Mouse (Mus musculus): Measurements from ENCODE around the gene Ppp2ca. TPM values are rescaled to one million over a fixed set of nuclear protein-coding genes. Genes with fewer than 3 reads are reported as not detected.

Gene Ppp2ca
- polyA plus RNA-seq, 1 experiment from 2014 or later: 77.1 TPM

- H3K4me3 ChIP-seq (ENCODE audit: low read depth, low read length): no peak overlapping the region
- H3K4me1 ChIP-seq (ENCODE audit: control insufficient read depth, insufficient read depth, low read length): peaks cover 14% of the 10 kb centered on the region
- H3K9me3 ChIP-seq (replicated peaks; ENCODE audit: control insufficient read depth, low read length): no peaks in the 10 kb centered on the region
- no peak overlapping the region; the same call in 1 of the 2 replicates for H3K4me2 ChIP-seq
- H3K36me3 ChIP-seq (ENCODE audit: control insufficient read depth, insufficient read depth, low read length): no peaks in the 10 kb centered on the region
- H3K9ac ChIP-seq (ENCODE audit: low read depth, low read length): no peak overlapping the region
- WGBS (ENCODE audit: insufficient replicate concordance): 67% methylated on average over 4 of the region's 4 CpGs
- no peak for ATAC-seq (replicated peaks; ENCODE audit: insufficient number of reproducible peaks, low FRiP score, low TSS enrichment)
- H3K27me3 ChIP-seq (ENCODE audit: control insufficient read depth, insufficient read depth, low read length): no peaks in the 10 kb centered on the region
- H3K27ac ChIP-seq (ENCODE audit: low read depth, low read length): peak overlapping the region; percentile 25; the same call in 1 of the 2 replicates
Observed at GRCm38 (mm10) chr11:52085857-52086203, 12.7 kb upstream of the Ppp2ca start.

- peak overlapping the region; percentile 73 for H3K27ac ChIP-seq (ENCODE audit: low read depth, low read length)
- H3K9ac ChIP-seq (ENCODE audit: low read depth, low read length): peak overlapping the region; percentile 50; the same call in 1 of the 2 replicates
Observed at GRCm38 (mm10) chr11:52086204-52086864, 12.1 kb upstream of the Ppp2ca start.

GRCm38 (mm10) chr11:52089291-52089690 lies 9.2 kb upstream of the Ppp2ca start:
- ATAC-seq (replicated peaks; ENCODE audit: insufficient number of reproducible peaks, low FRiP score, low TSS enrichment): no peak
- Histone ChIP-seq H3K27ac (ENCODE audit: low read depth, low read length) (no peak overlapping the region), H3K27me3 (ENCODE audit: control insufficient read depth, insufficient read depth, low read length) (no peaks in the 10 kb centered on the region)

More at GRCm38 (mm10) chr11:52086204-52086864, 12.1 kb upstream of the Ppp2ca start:
- H3K4me1 ChIP-seq (ENCODE audit: control insufficient read depth, insufficient read depth, low read length): peaks cover 14% of the 10 kb centered on the region
- H3K27me3 ChIP-seq (ENCODE audit: control insufficient read depth, insufficient read depth, low read length): no peaks in the 10 kb centered on the region
- H3K36me3 ChIP-seq (ENCODE audit: control insufficient read depth, insufficient read depth, low read length): no peaks in the 10 kb centered on the region
- 44% methylated on average over 9 of the region's 9 CpGs for WGBS (ENCODE audit: insufficient replicate concordance)
- H3K4me3 ChIP-seq (ENCODE audit: low read depth, low read length): no peak overlapping the region
- H3K9me3 ChIP-seq (replicated peaks; ENCODE audit: control insufficient read depth, low read length): no peaks in the 10 kb centered on the region
- ATAC-seq (replicated peaks; ENCODE audit: insufficient number of reproducible peaks, low FRiP score, low TSS enrichment): no peak
- H3K4me2 ChIP-seq: no peak overlapping the region; the same call in 1 of the 2 replicates

GRCm38 (mm10) chr11:52091261-52091660 lies 7.2 kb upstream of the Ppp2ca start:
- Histone ChIP-seq H3K27ac (ENCODE audit: low read depth, low read length) (no peak overlapping the region), H3K9ac (ENCODE audit: low read depth, low read length) (no peak overlapping the region), H3K9me3 (replicated peaks; ENCODE audit: control insufficient read depth, low read length) (no peaks in the 10 kb centered on the region), H3K4me2 (no peak overlapping the region), H3K4me1 (ENCODE audit: control insufficient read depth, insufficient read depth, low read length) (peaks cover 9% of the 10 kb centered on the region), H3K4me3 (ENCODE audit: low read depth, low read length) (no peak overlapping the region), H3K36me3 (ENCODE audit: control insufficient read depth, insufficient read depth, low read length) (no peaks in the 10 kb centered on the region), H3K27me3 (ENCODE audit: control insufficient read depth, insufficient read depth, low read length) (no peaks in the 10 kb centered on the region)
- WGBS (ENCODE audit: insufficient replicate concordance): 85% methylated on average over 9 of the region's 9 CpGs
- ATAC-seq (replicated peaks; ENCODE audit: insufficient number of reproducible peaks, low FRiP score, low TSS enrichment): no peak

More at GRCm38 (mm10) chr11:52089291-52089690, 9.2 kb upstream of the Ppp2ca start:
- Histone ChIP-seq H3K4me3 (ENCODE audit: low read depth, low read length) (no peak overlapping the region), H3K4me2 (no peak overlapping the region), H3K9ac (ENCODE audit: low read depth, low read length) (no peak overlapping the region), H3K4me1 (ENCODE audit: control insufficient read depth, insufficient read depth, low read length) (peaks cover 14% of the 10 kb centered on the region), H3K9me3 (replicated peaks; ENCODE audit: control insufficient read depth, low read length) (no peaks in the 10 kb centered on the region), H3K36me3 (ENCODE audit: control insufficient read depth, insufficient read depth, low read length) (no peaks in the 10 kb centered on the region)
- 55% methylated on average over 8 of the region's 8 CpGs for WGBS (ENCODE audit: insufficient replicate concordance)

GRCm38 (mm10) chr11:52094568-52094967 lies 3.9 kb upstream of the Ppp2ca start:
- Histone ChIP-seq H3K36me3 (ENCODE audit: control insufficient read depth, insufficient read depth, low read length) (no peaks in the 10 kb centered on the region), H3K9me3 (replicated peaks; ENCODE audit: control insufficient read depth, low read length) (no peaks in the 10 kb centered on the region), H3K4me2 (no peak overlapping the region), H3K9ac (ENCODE audit: low read depth, low read length) (no peak overlapping the region), H3K27me3 (ENCODE audit: control insufficient read depth, insufficient read depth, low read length) (no peaks in the 10 kb centered on the region), H3K27ac (ENCODE audit: low read depth, low read length) (no peak overlapping the region), H3K4me3 (ENCODE audit: low read depth, low read length) (no peak overlapping the region), H3K4me1 (ENCODE audit: control insufficient read depth, insufficient read depth, low read length) (peaks cover 4% of the 10 kb centered on the region)
- ATAC-seq (replicated peaks; ENCODE audit: insufficient number of reproducible peaks, low FRiP score, low TSS enrichment): no peak
- WGBS (ENCODE audit: insufficient replicate concordance): 48% methylated on average over 5 of the region's 5 CpGs

GRCm38 (mm10) chr11:52097016-52097415 lies 1.5 kb upstream of the Ppp2ca start:
- Histone ChIP-seq H3K4me3 (ENCODE audit: low read depth, low read length) (no peak overlapping the region), H3K9ac (ENCODE audit: low read depth, low read length) (no peak overlapping the region), H3K9me3 (replicated peaks; ENCODE audit: control insufficient read depth, low read length) (no peaks in the 10 kb centered on the region), H3K4me1 (ENCODE audit: control insufficient read depth, insufficient read depth, low read length) (peaks cover 18% of the 10 kb centered on the region), H3K36me3 (ENCODE audit: control insufficient read depth, insufficient read depth, low read length) (no peaks in the 10 kb centered on the region), H3K4me2 (no peak overlapping the region), H3K27me3 (ENCODE audit: control insufficient read depth, insufficient read depth, low read length) (no peaks in the 10 kb centered on the region), H3K27ac (ENCODE audit: low read depth, low read length) (no peak overlapping the region)
- no peak for ATAC-seq (replicated peaks; ENCODE audit: insufficient number of reproducible peaks, low FRiP score, low TSS enrichment)
- WGBS (ENCODE audit: insufficient replicate concordance): 75% methylated on average over 3 of the region's 3 CpGs

GRCm38 (mm10) chr11:52097596-52097995 lies 885 bp upstream of the Ppp2ca start:
- no peaks in the 10 kb centered on the region for H3K27me3 ChIP-seq (ENCODE audit: control insufficient read depth, insufficient read depth, low read length)
- peaks cover 21% of the 10 kb centered on the region for H3K4me1 ChIP-seq (ENCODE audit: control insufficient read depth, insufficient read depth, low read length)
- H3K4me2 ChIP-seq: peak overlapping the region; percentile 90
- ATAC-seq (replicated peaks; ENCODE audit: insufficient number of reproducible peaks, low FRiP score, low TSS enrichment): no peak
- H3K4me3 ChIP-seq (ENCODE audit: low read depth, low read length): no peak overlapping the region
- peak overlapping the region; percentile 100 for H3K27ac ChIP-seq (ENCODE audit: low read depth, low read length)
- H3K36me3 ChIP-seq (ENCODE audit: control insufficient read depth, insufficient read depth, low read length): no peaks in the 10 kb centered on the region
- H3K9me3 ChIP-seq (replicated peaks; ENCODE audit: control insufficient read depth, low read length): no peaks in the 10 kb centered on the region
- WGBS (ENCODE audit: insufficient replicate concordance): 84% methylated on average over 2 of the region's 2 CpGs
- H3K9ac ChIP-seq (ENCODE audit: low read depth, low read length): no peak overlapping the region; the same call in 1 of the 2 replicates

GRCm38 (mm10) chr11:52099031-52099761 lies 715 bp downstream of the Ppp2ca start:
- Histone ChIP-seq H3K27me3 (ENCODE audit: control insufficient read depth, insufficient read depth, low read length) (no peaks in the 10 kb centered on the region), H3K9me3 (replicated peaks; ENCODE audit: control insufficient read depth, low read length) (no peaks in the 10 kb centered on the region), H3K9ac (ENCODE audit: low read depth, low read length) (peak overlapping the region; percentile 100), H3K36me3 (ENCODE audit: control insufficient read depth, insufficient read depth, low read length) (no peaks in the 10 kb centered on the region), H3K27ac (ENCODE audit: low read depth, low read length) (peak overlapping the region; percentile 100), H3K4me1 (ENCODE audit: control insufficient read depth, insufficient read depth, low read length) (peaks cover 24% of the 10 kb centered on the region), H3K4me2 (peak overlapping the region; percentile 90), H3K4me3 (ENCODE audit: low read depth, low read length) (peak overlapping the region; percentile 99)
- peak; percentile 72 for ATAC-seq (replicated peaks; ENCODE audit: insufficient number of reproducible peaks, low FRiP score, low TSS enrichment)
- WGBS (ENCODE audit: insufficient replicate concordance): under 1% methylated on average over 64 of the region's 72 CpGs
